Mouse (Mus musculus) urinary bladder, postnatal 36 days (tissue): ENCODE data around the gene Cks1b.

Experiments used
- DNase-seq, 2 experiments: peaks; one replicate each; pipeline ENCODE4 v3.0.0; 2022; ENCODE audit warnings: low spot score in 2 of 2, mixed read lengths in 1 of 2

Cks1b gene

DNA sequence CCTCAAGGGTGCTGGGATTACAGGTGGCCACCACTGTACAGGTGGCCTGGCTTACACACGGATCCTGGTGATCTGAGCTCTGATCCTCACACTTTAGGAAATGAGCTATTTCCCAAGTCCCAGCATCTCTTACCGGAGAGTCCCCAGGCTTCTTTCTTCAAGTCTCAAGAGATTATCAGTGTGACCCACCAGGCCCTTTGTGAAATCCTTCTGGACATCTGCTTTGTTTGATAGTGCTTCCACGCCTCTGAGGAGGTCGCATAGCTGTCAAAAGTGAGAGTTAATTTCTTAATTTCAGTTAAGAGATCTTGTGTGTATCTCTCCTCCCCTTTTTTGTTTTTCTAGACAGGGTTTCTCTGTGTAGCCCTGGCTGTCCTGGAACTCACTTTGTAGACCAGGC, 7.7 kb upstream of the Cks1b start:
- DNase-seq = no peak

DNA sequence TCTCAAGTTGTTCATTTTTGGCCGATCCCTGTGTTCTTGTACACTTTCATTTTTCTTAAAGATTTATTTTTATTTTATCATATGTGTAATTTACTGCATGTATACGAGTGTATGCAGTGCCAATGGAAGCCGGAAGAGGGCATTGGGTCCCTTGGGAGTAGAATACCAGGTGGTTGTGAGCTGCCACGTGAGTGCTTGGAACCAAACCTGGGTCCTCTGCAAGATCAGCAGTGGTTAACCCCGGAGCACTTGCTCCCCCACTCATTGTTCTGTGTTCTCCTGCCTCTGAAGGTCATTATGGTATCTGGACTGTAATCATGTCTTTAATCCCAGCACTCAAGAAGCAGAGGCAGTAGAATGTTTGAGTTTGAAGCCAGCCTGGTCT, 7.0 kb upstream of the Cks1b start:
- DNase-seq = no peak

DNA sequence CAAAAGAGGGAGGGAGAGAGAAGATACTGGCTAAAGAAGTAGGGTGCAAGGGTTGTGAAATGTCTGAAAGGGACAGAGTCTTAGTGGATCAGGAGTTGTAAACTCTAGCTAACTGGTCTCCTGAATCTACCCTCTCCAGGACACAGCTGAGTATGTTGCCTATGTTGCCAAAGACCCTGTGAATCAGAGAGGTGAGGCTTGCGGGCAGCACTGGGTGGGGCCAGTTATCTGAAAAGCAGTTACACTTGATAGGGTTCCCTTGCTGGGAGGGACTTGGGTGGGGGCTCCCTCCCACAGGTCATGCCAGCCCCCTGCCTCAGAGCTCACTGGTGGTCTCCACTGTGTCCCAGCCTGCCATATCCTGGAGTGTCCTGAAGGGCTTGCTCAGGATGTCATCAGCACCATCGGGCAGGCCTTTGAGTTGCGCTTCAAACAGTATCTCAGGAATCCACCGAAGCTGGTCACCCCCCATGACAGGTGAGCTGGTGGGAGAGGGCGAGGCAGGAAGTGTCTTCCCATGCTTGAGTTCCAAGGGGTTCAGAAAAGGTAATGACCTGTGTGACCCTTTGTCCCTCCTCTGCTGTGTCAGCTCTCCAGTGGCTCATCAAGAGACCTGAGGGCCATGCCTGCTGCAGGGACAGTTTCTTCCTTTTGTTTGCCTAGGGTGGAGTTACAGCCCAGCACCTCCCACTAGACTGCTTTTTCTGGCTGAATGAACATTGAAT, 6.4 kb upstream of the Cks1b start:
- DNase-seq = no peak

DNA sequence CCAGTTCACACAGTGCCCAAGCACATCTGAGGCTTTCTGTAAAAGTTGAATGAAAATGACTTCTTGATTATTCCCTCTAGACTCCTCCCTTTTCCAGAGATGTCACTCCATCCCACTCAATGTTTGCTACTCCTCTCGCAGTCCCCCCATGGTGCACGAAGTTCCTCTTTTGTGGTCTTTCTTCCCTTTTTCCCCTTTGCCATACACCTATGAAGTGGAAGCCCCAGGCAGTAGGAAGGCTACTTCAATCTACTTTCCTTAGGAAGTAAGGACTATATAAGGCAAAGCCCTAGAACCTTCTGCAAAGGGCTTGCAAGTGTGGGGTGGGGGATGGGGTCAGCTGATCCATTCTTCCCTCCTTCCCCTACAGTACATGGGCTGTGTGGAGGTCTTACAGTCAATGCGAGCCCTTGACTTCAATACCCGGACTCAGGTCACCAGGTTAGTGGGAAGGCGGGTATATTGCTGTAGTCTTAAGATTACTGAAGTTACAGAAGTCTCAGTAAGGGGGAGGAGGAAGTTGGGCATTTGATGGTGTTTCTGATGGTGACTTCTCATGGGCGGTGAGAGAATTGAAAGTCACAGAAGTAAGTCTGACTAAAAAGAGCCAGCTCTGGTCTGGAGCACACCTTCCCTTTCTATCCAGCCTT, 4.5 kb upstream of the Cks1b start:
- no peak for DNase-seq

DNA sequence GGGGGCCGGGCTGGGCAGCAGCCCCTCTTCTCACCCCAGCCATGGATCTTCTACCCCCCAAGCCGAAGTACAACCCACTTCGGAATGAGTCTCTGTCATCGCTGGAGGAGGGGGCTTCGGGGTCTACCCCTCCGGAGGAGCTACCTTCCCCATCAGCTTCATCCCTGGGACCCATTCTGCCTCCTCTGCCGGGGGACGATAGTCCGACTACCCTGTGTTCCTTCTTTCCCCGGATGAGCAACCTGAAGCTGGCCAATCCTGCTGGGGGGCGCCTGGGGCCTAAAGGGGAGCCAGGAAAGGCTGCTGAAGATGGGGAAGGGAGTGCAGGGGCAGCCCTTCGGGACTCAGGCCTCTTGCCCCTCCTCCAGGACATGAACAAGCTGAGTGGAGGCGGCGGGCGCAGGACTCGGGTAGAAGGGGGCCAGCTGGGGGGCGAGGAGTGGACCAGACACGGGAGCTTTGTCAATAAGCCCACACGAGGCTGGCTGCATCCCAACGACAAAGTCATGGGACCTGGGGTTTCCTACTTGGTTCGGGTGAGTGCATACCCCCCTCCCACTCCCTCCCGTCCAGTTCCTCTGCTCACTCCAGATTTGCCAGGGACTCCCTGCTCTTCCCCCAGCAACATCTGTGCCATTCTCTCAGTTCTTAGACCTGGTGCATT, 3.8 kb upstream of the Cks1b start:
- DNase-seq = peak in 1 of 2 experiments; percentile 21

DNA sequence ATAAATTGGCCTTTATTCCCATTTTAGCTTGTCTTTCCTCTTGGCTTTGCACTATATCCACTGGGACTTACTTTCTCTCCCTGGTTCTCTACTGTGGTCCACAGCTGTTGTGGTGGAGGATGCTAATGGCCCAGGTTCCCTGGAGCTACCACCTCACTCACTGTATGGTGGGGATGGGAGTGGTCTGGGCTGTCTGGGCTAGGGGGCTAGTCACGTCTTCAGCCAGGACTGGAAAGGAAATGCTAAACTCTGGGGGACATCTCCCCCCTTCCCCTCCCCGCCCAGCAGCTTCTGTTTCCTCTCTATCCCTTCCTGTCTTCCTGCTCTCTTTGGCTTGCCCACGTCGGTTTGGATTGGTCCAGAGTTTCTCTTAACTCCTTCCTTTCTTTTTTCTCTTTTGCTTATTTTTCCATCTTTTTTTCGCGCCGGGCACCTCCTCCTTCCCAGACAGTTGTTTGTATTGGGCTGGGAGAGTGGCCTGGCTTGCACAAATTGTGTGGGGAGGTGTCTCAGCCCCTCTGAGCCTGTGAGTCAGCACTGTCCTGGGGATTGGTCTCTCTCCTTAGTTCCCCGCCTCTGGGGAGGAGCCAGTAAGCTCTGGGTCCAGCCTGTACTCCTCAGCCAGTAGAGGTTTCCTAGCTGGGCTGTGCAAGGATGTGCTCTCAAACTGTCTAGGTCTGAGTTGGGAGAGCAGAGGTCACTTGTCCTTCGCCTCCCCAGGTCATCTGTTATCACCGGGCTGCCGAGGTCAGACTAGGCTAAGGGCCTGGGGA, 3.0 kb upstream of the Cks1b start:
- peak; percentile 59 to 84 for DNase-seq

DNA sequence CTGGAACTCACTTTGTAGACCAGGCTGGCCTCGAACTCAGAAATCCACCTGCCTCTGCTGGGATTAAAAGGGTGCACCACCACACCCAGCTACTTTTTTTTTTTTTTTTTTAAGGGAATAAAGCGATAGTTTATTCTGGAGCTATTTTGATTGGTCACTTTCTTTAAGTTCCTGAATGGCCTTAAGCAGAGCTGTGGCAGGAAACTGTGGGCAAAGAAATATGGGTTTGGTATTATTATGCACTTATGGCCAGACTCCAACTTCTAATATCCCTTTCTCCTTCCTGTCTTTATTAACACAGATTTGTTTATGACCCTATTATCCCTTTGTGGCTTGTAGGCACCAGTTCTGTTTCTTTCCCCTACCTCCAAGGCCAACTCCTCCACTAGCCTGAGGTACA, 2.2 kb upstream of the Cks1b start:
- no peak for DNase-seq

DNA sequence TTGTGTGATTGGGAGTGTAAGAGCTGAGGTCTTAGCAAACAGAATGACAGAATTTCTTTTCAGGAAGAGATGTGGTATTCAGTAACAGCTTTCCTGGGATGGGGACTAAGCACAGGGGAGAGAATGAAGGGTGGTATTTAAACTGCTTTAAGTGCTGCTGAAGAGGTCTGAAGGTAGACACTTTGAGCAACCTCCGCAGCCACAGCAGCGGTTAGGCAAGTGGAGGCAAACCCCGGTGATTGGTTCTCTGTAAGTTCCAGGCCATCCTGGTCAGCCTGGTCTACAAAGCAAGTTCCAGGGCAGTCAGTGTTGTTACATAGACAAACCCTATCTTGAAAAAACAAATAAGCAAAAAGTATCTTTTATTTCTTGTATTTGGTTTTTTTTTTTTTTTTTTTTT, 1.8 kb upstream of the Cks1b start:
- DNase-seq = no peak

DNA sequence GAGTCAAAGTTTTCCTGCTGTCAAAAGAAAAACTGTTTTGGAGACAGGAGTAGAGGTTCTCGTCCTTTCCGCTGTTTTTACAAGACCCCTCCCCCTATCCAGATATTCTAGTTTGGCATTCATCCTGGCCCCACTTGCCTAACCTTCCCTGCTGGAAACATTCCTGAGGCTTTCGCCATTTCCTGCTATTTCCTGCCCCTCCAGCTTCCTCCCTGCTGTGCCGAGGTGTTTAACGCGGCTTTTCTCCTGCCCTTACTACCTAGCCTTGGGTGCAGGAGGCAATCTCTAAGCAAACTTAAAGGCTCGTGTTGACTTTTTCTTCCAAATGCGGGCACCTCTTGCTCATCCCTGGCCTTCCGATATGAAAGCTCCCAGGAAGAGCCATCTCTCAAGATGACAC, 1.4 kb upstream of the Cks1b start:
- DNase-seq = peak; percentile 31 to 70

DNA sequence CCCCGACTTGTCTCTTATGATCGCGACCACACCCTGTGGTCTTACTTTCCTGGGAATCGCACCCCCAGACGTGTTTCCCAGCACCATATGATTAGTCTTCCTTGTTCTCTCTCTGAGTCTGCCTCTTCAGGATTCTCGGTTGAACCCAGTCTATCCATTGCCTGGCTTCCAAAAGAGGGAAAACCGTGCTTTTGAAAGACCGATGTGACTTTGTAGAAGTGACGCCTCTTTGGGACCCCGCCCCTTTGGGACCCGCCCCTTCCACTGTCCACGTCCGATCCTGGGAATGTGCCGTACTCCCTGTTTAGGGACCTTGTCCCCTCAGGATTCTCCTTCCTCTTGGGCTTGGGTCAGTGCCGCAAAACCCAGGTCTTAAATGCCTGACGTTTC, 673 bp upstream of the Cks1b start:
- peak; percentile 60 to 82 for DNase-seq

DNA sequence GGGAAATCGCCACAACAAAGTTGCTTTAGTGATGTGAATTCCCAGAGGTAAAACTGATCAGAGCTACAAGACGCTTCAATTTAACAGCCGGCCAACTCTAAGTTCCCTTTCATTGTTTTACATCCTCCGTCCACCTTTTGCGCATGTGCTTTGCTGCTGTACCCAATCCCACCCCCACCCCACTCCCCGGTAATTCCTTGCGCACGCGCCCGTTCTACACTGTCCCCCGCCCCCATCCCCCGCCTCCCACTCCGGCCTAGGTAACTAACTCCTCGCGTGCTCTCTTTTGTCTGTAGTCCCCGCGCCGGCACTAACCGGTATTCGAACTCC, 378 bp downstream of the Cks1b start:
- no peak for DNase-seq

DNA sequence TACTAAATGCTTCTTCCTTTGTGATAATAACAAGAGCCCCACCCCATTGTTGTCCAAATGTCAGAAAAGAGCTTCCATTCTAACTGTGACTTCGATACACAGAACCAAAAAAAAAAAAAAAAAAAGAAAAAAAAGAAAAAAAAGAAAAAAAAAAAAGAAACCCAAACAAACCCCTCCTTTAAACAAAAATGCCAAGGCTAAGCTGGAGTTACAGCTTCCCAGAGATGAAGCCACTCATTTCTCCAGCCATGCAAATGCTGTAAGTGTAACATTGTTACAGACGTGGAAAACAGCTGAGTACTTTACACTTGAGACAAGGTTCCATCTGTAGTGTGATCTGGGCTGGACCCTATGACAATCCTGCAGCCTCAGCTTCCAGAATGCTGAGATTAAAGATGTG, 1.1 kb downstream of the Cks1b start:
- DNase-seq = no peak

DNA sequence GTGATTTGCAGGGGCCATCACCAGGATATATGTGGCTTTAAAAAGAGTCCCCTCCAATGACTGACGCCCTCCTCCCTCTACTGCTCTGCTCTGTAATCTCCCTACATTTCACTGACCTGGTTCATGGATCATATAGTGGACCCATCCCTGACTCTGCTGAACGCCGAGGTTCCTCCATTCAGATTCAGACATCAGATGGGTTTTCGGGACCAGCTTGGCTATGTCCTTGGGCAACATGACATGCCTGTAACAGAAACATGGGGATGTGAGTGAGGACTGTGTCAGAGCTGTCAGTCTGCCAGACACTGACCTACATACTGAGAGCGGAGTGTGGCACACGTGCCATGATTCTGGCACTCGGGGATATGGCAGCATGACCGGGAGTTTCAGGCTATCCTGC, 2.0 kb downstream of the Cks1b start:
- no peak for DNase-seq

DNA sequence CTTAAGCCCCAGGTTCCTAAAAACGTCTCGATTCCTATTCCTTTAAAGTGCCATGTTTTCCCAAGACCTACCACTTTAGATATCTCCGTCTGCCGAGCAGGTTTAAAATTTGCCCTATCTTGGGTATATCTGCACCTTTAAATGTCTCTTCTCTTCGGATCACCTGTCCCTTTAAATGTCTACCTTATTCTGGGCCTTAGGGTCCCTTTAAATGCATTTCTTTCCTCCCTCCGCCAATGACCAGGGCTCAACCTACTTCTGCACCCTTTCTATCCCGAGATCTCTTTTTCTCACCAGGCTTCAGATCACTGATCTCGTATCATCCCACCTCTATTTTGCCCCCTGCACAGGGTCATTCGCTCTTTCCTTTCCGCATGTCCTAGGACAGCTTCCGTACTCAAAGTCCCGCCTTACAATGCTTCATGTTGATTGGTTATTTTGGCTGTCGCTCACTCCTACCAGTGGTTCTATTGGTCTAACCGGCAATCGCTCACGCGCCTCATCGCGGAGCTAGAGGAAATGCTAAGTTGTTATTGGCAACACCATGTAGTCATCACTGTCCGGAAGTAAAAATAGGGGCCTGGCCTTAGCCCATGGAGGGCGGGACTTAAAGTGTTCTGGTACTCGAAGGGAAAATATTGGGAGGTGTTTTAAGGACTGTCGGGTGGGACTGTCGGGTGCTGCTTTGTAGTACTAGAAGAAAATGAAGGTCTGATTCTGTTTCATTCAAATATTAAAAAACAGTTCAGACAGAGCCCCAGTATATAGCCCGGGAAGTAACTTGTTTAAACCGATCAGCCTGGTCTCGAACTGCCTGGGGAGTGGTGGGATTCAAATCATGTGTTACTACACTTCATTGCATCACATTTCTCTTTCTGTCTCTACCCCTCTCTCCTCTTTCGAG, 6.4 kb downstream of the Cks1b start, which contains the start of gene Flad1:
Gene Flad1 (minus strand): TSS at position 381 of the 904 bp plus-strand sequence.
- DNase-seq = peak; percentile 99 to 100

DNA sequence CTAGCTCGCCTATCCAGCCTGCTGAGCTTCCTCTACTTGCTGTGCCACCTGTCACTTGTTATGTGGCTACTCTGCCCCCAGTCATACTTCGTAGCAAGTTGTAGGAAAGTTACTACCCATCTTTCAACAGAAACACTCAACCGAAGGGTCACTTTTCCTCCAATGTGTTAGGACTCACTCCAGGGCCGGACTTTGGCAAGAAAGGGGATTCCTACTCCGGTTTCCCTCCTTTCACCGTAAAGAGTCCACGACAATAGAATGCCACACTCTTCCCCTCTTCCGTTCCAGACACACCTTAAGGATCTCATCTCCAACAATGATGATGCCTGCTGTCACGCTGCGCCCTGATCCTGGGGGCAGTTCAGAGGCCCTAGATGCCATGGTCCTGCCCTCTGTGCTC, 7.3 kb downstream of the Cks1b start:
- DNase-seq = no peak

DNA sequence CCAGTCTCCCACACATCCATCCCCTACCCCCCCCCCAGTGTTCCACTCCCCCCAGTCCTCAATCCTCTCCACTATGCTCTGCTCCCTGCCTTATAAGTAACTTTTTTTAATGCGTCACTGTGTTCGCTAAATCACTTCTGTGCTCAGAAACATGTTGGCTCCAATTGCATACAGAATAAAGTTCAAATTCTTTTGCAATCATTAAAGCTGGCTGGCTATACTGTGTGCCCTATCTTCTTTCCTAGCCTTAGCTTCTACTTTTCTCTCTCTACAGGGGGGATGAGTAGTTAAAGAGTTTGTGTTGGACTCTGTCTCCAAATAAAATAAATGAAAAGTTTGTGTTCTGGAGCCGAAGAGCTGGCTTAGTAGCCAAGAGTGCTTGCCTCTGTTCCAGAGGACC, 8.5 kb downstream of the Cks1b start:
- no peak for DNase-seq

DNA sequence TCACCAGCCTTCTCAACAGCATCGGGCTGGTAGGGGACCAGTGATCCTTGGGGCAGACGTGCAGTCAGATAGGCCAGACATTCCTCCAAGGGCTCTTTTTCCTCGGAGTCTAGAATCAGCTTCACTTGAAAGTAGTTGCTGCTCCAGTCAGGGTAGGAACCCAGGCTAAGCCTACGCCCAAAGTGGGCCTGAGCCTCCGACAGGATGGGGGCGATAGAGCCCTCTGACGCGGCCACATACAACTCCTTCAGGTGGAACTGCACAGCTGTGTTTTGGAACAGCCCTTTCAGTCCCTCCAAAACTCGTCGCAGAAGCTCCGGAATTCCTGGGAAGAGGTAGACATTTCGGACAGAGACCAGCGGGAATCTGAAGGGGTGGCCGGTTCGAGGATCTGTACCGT, 9.7 kb downstream of the Cks1b start:
- DNase-seq = no peak

DNA sequence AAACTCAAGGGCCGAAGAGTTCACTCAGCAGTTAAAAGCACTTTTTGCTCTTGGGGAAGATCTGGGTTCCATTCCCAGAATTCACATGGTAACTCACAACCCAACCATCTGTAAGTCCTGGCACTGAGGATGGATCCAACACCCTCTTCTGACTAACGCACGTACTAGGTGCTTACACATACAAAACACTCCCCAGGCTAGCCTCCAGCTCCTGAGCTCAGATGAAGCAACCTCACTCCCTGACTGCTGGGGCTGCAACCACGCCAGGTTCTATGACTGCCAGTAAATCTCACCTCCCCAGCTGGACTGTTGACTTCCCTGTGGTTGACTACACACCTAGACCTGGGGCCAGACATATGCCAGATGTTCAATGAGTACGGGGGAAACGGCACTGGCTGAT, 11.3 kb downstream of the Cks1b start:
- no peak for DNase-seq

DNA sequence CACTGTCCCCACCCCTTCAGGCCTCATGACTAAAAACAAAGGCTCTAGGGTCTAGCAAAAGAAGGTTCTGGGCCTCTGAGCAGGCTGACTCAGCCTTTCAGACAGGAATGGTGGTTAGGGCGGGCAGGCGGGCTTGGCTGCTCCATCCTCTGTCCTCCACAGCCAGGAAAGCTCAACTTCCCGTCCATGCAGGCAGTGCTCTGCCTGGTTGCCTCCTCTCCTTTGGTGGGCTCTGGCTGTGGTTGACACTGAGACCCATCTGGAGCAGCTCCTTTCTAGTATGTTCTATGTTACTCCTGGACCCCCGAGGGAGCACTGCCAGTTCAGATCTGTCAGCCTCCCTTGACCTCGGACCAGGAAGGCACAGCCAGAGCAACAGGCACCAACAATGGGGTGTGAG, 15.5 kb downstream of the Cks1b start, which contains the start of gene Lenep:
Gene Lenep (minus strand): TSS at position 101 of the 400 bp plus-strand sequence.
- no peak for DNase-seq

DNA sequence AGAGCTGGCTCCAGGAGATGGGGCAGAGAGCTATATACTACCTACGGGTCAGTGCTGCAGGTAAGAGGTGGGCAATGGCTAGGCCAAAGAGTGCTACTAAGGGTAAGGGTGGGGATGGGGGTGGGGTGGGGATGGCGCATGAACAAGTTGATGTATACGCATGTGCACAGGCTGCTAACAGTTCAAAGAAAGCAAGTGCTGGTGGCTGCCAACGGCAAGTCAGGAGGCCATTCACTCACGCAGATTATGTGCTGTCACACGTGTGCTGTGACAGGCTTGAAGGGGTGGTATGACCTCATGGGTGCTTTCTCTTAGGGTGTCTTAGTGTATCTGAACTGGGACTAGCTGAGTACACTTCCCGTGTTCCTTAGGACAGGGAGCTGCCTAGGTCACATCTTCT, 16.9 kb downstream of the Cks1b start:
- DNase-seq = no peak

DNA sequence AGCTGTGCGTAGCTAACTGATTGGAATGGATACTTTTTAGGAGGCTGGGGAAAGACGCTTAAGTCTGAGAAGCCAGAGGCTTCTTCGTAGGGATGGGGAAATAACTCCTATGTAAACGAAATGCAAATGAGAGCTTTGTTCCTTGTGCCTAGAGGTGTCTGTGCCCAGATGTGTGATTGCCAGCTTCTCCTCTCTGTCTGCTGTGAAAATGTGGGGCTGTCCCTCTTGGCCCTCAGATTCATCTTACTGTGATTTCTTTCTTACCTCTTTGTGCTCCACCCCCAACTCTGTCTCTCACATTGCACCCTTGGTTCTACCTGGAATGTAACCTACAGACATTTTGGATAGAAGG, 21.6 kb downstream of the Cks1b start:
- no peak for DNase-seq
